In the genomic region with DNA sequence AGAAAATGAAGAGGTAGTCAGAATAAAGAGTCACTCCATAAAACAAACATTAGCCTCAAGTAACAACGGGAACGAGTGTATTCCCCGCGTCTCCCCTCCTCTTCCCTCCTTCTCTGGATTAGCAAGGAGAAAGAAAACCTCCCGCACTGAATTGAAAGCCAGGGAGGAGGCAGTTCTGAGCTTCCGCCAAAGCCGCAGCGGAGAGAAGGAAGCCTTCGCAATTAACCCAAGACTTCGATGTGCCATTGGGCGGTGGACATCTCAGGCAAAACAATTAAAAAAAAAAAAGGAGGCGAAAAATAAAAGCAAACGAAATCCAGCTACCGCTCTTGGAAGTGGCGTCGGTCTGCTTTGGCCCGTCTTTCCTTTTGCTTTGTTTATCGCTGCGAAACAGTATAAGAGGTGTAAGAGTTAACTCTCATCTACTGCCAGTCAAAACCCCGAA, we compare ENCODE assay signal across 8 mouse cellular contexts. TPM values are rescaled to one million over a fixed set of nuclear protein-coding genes. Genes with fewer than 3 reads are reported as not detected.
DNase-seq lines count a peak whose midpoint lies in the region; ATAC-seq and TF ChIP-seq lines count a peak whose summit lies in the region.

No protein-coding gene starts in this region.

- TF ChIP-seq POLR2A in kidney, adult 2 months (IDR thresholded peaks at IDR 0.05; ENCODE audit: low read depth, low read length), result no peak

- H3K27ac ChIP-seq in kidney, adult 2 months (ENCODE audit: insufficient read depth, low read depth, low read length), result peak overlapping the region; percentile 79
- peak overlapping the region; percentile 89 for H3K27ac ChIP-seq in heart, embryonic 12.5 days (ENCODE audit: poor library complexity, severe bottlenecking)
- H3K27ac ChIP-seq in midbrain, embryonic 10.5 days (replicated peaks), result peak overlapping the region; percentile 82

- peak overlapping the region; percentile 74 for H3K4me2 ChIP-seq in heart, embryonic 12.5 days

- peaks cover 13% of the 10 kb centered on the region for H3K27me3 ChIP-seq in kidney, adult 2 months (replicated peaks; ENCODE audit: control insufficient read depth, insufficient read depth, low read length)
- peaks cover 64% of the 10 kb centered on the region for H3K27me3 ChIP-seq in heart, embryonic 12.5 days (replicated peaks)
- peaks cover 100% of the 10 kb centered on the region for H3K27me3 ChIP-seq in midbrain, embryonic 10.5 days (ENCODE audit: low read depth, poor library complexity, severe bottlenecking)

- intact Hi-C loops in left cerebral cortex, postnatal 4 days (cut with DNase I), result loop anchor here (5.0 kb wide), 1 partner anchor 156 kb away; no protein-coding TSS in a partner anchor

- ATAC-seq in heart, embryonic 12.5 days (ENCODE audit: insufficient number of reproducible peaks, low FRiP score), result no peak

- H3K4me1 ChIP-seq in kidney, adult 2 months (ENCODE audit: control insufficient read depth, insufficient read depth, low read length), result peaks cover 4% of the 10 kb centered on the region; the same call in 1 of the 2 replicates
- peaks cover 16% of the 10 kb centered on the region for H3K4me1 ChIP-seq in heart, embryonic 12.5 days (replicated peaks)
- peaks cover 30% of the 10 kb centered on the region for H3K4me1 ChIP-seq in midbrain, embryonic 10.5 days

- H3K36me3 ChIP-seq in kidney, adult 2 months (ENCODE audit: control insufficient read depth, insufficient read depth, low read length), result no peaks in the 10 kb centered on the region
- no peaks in the 10 kb centered on the region for H3K36me3 ChIP-seq in heart, embryonic 12.5 days
- H3K36me3 ChIP-seq in midbrain, embryonic 10.5 days, result no peaks in the 10 kb centered on the region

- peak; percentile 42 for DNase-seq in kidney, adult 2 months
- DNase-seq in kidney, adult 11 months, result no peak
- peak; percentile 42 for DNase-seq in kidney, postnatal 14 days
- peak; percentile 49 for DNase-seq in midbrain, embryonic 10.5 days (ENCODE audit: low spot score)
- no peak for DNase-seq in left cerebral cortex, postnatal 4 days
- DNase-seq in urinary bladder, postnatal 4 days (ENCODE audit: low spot score in 2 of 2), result no peak
- no peak for DNase-seq in urinary bladder, adult 2 months (ENCODE audit: low spot score)

- peak overlapping the region; percentile 14; the same call in 1 of the 2 replicates for H3K4me3 ChIP-seq in kidney, adult 2 months (ENCODE audit: insufficient read depth, low read depth, low read length)
- peak overlapping the region; percentile 57 for H3K4me3 ChIP-seq in heart, embryonic 12.5 days
- H3K4me3 ChIP-seq in midbrain, embryonic 10.5 days, result peak overlapping the region; percentile 52

- TF ChIP-seq CTCF in kidney, adult 2 months (conservative IDR thresholded peaks at IDR 0.05; ENCODE audit: insufficient read depth, insufficient read length, low read depth, low read length), result no peak

- WGBS in kidney, adult 2 months, result 9% methylated on average over 20 of the region's 20 CpGs
- WGBS in heart, embryonic 12.5 days, result 2% methylated on average over 20 of the region's 20 CpGs
- under 1% methylated on average over 20 of the region's 20 CpGs for WGBS in midbrain, embryonic 10.5 days

- H3K9ac ChIP-seq in heart, embryonic 12.5 days, result peak overlapping the region; percentile 74

- H3K9me3 ChIP-seq in heart, embryonic 12.5 days (replicated peaks), result no peaks in the 10 kb centered on the region
- H3K9me3 ChIP-seq in midbrain, embryonic 10.5 days (replicated peaks), result no peaks in the 10 kb centered on the region

RNA-seq across cellular contexts. Expression of gene Tal1, which starts 2.1 kb away (rescaled TPM):
- polyA plus RNA-seq in kidney, adult 2 months (2012; rRNA removed), result 1.7 and 1.8 TPM in 2 replicates
- 6.9 and 8.3 TPM in 2 replicates for polyA plus RNA-seq in heart, embryonic 12.5 days (2016; fragmentation: Nextera tagmentation; extraction: Ambion mirVana)
- polyA plus RNA-seq in midbrain, embryonic 10.5 days (2016; fragmentation: Nextera tagmentation; extraction: Ambion mirVana), result 2.7 and 5.2 TPM in 2 replicates
- 1 to 10 TPM; 2.1 to 2.4 TPM for total RNA-seq in left cerebral cortex, postnatal 4 days (2021)
- 2.1 and 2.2 TPM in 2 replicates for polyA plus RNA-seq in urinary bladder, adult 2 months (2012; rRNA removed)

RNA-seq across cellular contexts. Expression of gene Pdzk1ip1, which starts 30.2 kb away (rescaled TPM):
- 3,641 and 4,008 TPM in 2 replicates for polyA plus RNA-seq in kidney, adult 2 months (2012; rRNA removed)
- polyA plus RNA-seq in heart, embryonic 12.5 days (2016; fragmentation: Nextera tagmentation; extraction: Ambion mirVana), result 38.8 and 39.2 TPM in 2 replicates
- 7.9 and 9.5 TPM in 2 replicates for polyA plus RNA-seq in midbrain, embryonic 10.5 days (2016; fragmentation: Nextera tagmentation; extraction: Ambion mirVana)
- under 1 TPM; 0.84 to 0.95 TPM for total RNA-seq in left cerebral cortex, postnatal 4 days (2021)
- polyA plus RNA-seq in urinary bladder, adult 2 months (2012; rRNA removed), result 79.6 and 106 TPM in 2 replicates

RNA-seq across cellular contexts. Expression of gene Stil, which starts 58.4 kb away (rescaled TPM):
- polyA plus RNA-seq in kidney, adult 2 months (2012; rRNA removed), result 0.11 and 0.13 TPM in 2 replicates
- 13.5 and 13.7 TPM in 2 replicates for polyA plus RNA-seq in heart, embryonic 12.5 days (2016; fragmentation: Nextera tagmentation; extraction: Ambion mirVana)
- 19.0 and 21.3 TPM in 2 replicates for polyA plus RNA-seq in midbrain, embryonic 10.5 days (2016; fragmentation: Nextera tagmentation; extraction: Ambion mirVana)
- 1 to 10 TPM; 2.9 to 3.1 TPM for total RNA-seq in left cerebral cortex, postnatal 4 days (2021)
- 0.43 and 0.52 TPM in 2 replicates for polyA plus RNA-seq in urinary bladder, adult 2 months (2012; rRNA removed)

Comparison
In these comparisons a context has a peak if more than half of its experiments do, and no peak if none do; other contexts are left out.
1. DNase-seq: peak in kidney, adult 2 months (single experiment), kidney, postnatal 14 days (single experiment) and midbrain, embryonic 10.5 days (single experiment); none in kidney, adult 11 months (single experiment), left cerebral cortex, postnatal 4 days (single experiment), urinary bladder, postnatal 4 days (0 of 2) and urinary bladder, adult 2 months (single experiment).
2. RNA of gene Pdzk1ip1, which starts 30.2 kb away (polyA plus RNA-seq): 3,641 to 4,008 TPM in kidney, adult 2 months; 79.6 to 106 TPM in urinary bladder, adult 2 months, 38.8 to 39.2 TPM in heart, embryonic 12.5 days and 7.9 to 9.5 TPM in midbrain, embryonic 10.5 days; every median in the first group is over 10 times any median in the second.
3. Peak in every context shown above with its lines, with median percentiles within 50 percentile points of each other: H3K27ac ChIP-seq and H3K4me3 ChIP-seq.